In the genomic region with DNA sequence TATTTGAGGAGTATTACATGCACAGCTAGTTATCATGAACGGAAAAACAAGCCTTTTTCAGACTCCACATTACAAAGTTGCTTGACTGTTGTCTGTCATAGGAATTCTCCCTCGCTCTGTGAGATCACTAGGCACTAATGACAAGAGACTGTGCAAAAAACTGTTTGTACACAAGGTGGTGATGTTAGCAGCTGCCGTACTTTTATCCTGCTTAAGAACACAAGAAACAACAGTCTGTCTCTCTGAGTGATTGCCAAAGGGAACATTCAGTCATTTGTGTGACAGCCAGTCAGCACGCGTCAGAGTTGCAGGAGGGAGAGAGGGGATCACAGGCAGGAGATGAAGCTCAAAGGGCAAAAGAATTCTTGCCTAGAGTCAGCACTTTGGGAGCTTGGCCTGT, we compare ENCODE assay signal across 15 mouse cellular contexts.
A peak's percentile ranks its signal among the peaks of the same experiment; 100 is the strongest.
DNase-seq lines count a peak whose midpoint lies in the region; ATAC-seq and TF ChIP-seq lines count a peak whose summit lies in the region.
"Had no signal": no experiment of that assay in that cellular context is flagged by ENCODE, and none has a peak within 500 bp of the region (broad histone marks: within the 10 kb centered on the region; RNA-seq: fewer than 3 reads in every experiment).

No protein-coding gene starts in this region.

- H3K4me1 ChIP-seq in hindbrain, embryonic 16.5 days (ENCODE audit: control insufficient read depth, insufficient read depth, low read depth, low read length) = peaks cover 3% of the 10 kb centered on the region; the same call in 1 of the 2 replicates
- no peaks in the 10 kb centered on the region; the same call in 1 of the 2 replicates for H3K4me1 ChIP-seq in hindbrain, embryonic 10.5 days (replicated peaks)
- no peaks in the 10 kb centered on the region for H3K4me1 ChIP-seq in liver, adult 2 months (ENCODE audit: control insufficient read depth, insufficient read depth, low read length)
- no peaks in the 10 kb centered on the region for H3K4me1 ChIP-seq in liver, embryonic 12.5 days
- H3K4me1 ChIP-seq: liver, embryonic 13.5 days had no signal

- no peak overlapping the region for H3K27ac ChIP-seq in hindbrain, embryonic 16.5 days (ENCODE audit: low read depth, low read length)
- no peak overlapping the region for H3K27ac ChIP-seq in hindbrain, embryonic 10.5 days
- no peak overlapping the region for H3K27ac ChIP-seq in liver, adult 2 months (replicated peaks; ENCODE audit: insufficient read depth, low read depth, low read length)
- H3K27ac ChIP-seq in liver, embryonic 12.5 days = no peak overlapping the region
- H3K27ac ChIP-seq: embryonic facial prominence, embryonic 10.5 days; liver, embryonic 13.5 days had no signal

- no peaks in the 10 kb centered on the region for H3K79me2 ChIP-seq in liver, adult 2 months (ENCODE audit: control insufficient read depth, insufficient read depth, low read length)

- 29% methylated on average over 5 of the region's 5 CpGs for WGBS in hindbrain, embryonic 16.5 days
- 48% methylated on average over 5 of the region's 5 CpGs for WGBS in hindbrain, embryonic 10.5 days
- WGBS in liver, adult 2 months = 51% methylated on average over 5 of the region's 5 CpGs
- WGBS in liver, embryonic 12.5 days (ENCODE audit: insufficient replicate concordance) = 60% methylated on average over 5 of the region's 5 CpGs

- H3K4me3 ChIP-seq in hindbrain, embryonic 16.5 days (ENCODE audit: low read length) = no peak overlapping the region
- H3K4me3 ChIP-seq in hindbrain, embryonic 10.5 days = no peak overlapping the region
- no peak overlapping the region for H3K4me3 ChIP-seq in liver, adult 2 months (ENCODE audit: insufficient read depth, low read depth, low read length)
- no peak overlapping the region for H3K4me3 ChIP-seq in liver, embryonic 12.5 days
- H3K4me3 ChIP-seq: embryonic facial prominence, embryonic 10.5 days; erythroblast, embryonic 14.5 days; liver, embryonic 13.5 days; myocyte had no signal

- no peak overlapping the region for H3K4me2 ChIP-seq in hindbrain, embryonic 16.5 days (ENCODE audit: low read length)
- no peak overlapping the region for H3K4me2 ChIP-seq in liver, embryonic 12.5 days
- H3K4me2 ChIP-seq: liver, embryonic 13.5 days had no signal

- no peak overlapping the region for H3K9ac ChIP-seq in hindbrain, embryonic 16.5 days (ENCODE audit: low read depth, low read length)
- H3K9ac ChIP-seq in liver, adult 2 months (ENCODE audit: low read depth, low read length) = no peak overlapping the region
- no peak overlapping the region for H3K9ac ChIP-seq in liver, embryonic 12.5 days
- H3K9ac ChIP-seq: liver, embryonic 13.5 days had no signal

- ATAC-seq in hindbrain, embryonic 16.5 days = peak; percentile 37; the same call in 1 of the 2 replicates
- no peak for ATAC-seq in liver, embryonic 12.5 days
- ATAC-seq: CD4-positive, CD25-positive, alpha-beta regulatory T cell, adult 4 months; intestine, postnatal 0 days had no signal

- no peaks in the 10 kb centered on the region for H3K27me3 ChIP-seq in hindbrain, embryonic 16.5 days (replicated peaks; ENCODE audit: control insufficient read depth, insufficient read depth, low read length)
- no peaks in the 10 kb centered on the region; the same call in 1 of the 2 replicates for H3K27me3 ChIP-seq in hindbrain, embryonic 10.5 days (ENCODE audit: insufficient read depth, poor library complexity, severe bottlenecking)
- no peaks in the 10 kb centered on the region for H3K27me3 ChIP-seq in liver, adult 2 months (ENCODE audit: control insufficient read depth, insufficient read depth, low read length)
- H3K27me3 ChIP-seq in liver, embryonic 12.5 days (replicated peaks) = no peaks in the 10 kb centered on the region
- H3K27me3 ChIP-seq: liver, embryonic 13.5 days had no signal

- TF ChIP-seq CTCF in liver, adult 2 months (IDR thresholded peaks at IDR 0.05; ENCODE audit: low read depth, low read length) = no peak

- peaks cover 4% of the 10 kb centered on the region for H3K9me3 ChIP-seq in hindbrain, embryonic 16.5 days (ENCODE audit: control insufficient read depth, low read length)
- no peaks in the 10 kb centered on the region for H3K9me3 ChIP-seq in hindbrain, embryonic 10.5 days
- peaks cover 5% of the 10 kb centered on the region; the same call in 1 of the 2 replicates for H3K9me3 ChIP-seq in liver, embryonic 12.5 days (replicated peaks)
- H3K9me3 ChIP-seq: embryonic facial prominence, embryonic 10.5 days had no signal

- TF ChIP-seq POLR2A in liver, adult 2 months (IDR thresholded peaks at IDR 0.05; ENCODE audit: extremely low read depth, insufficient read depth, low read length) = no peak

- H3K36me3 ChIP-seq in hindbrain, embryonic 16.5 days (ENCODE audit: control insufficient read depth, insufficient read depth, low read length) = no peaks in the 10 kb centered on the region
- no peaks in the 10 kb centered on the region for H3K36me3 ChIP-seq in hindbrain, embryonic 10.5 days
- H3K36me3 ChIP-seq in liver, adult 2 months (ENCODE audit: control insufficient read depth, insufficient read depth, low read length) = no peaks in the 10 kb centered on the region
- H3K36me3 ChIP-seq in liver, embryonic 12.5 days = no peaks in the 10 kb centered on the region
- H3K36me3 ChIP-seq: embryonic facial prominence, embryonic 10.5 days; liver, embryonic 13.5 days had no signal

- DNase-seq in hindbrain, embryonic 10.5 days (ENCODE audit: low spot score) = no peak
- DNase-seq in liver, adult 2 months (ENCODE audit: extremely low read depth, low read depth, low spot score) = peak; percentile 26
- peak; percentile 72 for DNase-seq in brain, adult 2 months (ENCODE audit: low read depth, low spot score)
- peak; percentile 23 for DNase-seq in retina, embryonic 14.5 days (ENCODE audit: low spot score)
- no peak for DNase-seq in c-Kit-positive CD71-positive TER-119-positive erythroid progenitor cells, embryonic 14.5 days (ENCODE audit: low spot score)
- DNase-seq: cerebellum, adult 9-10 months; left cerebral cortex, postnatal 4 days; liver, embryonic 13.5 days had no signal

Comparison
In these comparisons a context has a peak if more than half of its experiments do, and no peak if none do; other contexts are left out.
1. DNase-seq: peak in liver, adult 2 months (single experiment), brain, adult 2 months (single experiment) and retina, embryonic 14.5 days (single experiment); none in hindbrain, embryonic 10.5 days (single experiment) and c-Kit-positive CD71-positive TER-119-positive erythroid progenitor cells, embryonic 14.5 days (single experiment).